Mouse (Mus musculus): ENCODE results near the gene Pirb. TPM values are rescaled to one million over a fixed set of nuclear protein-coding genes. Genes with fewer than 3 reads are reported as not detected.

The Pirb gene
- total and polyA plus RNA-seq, 2 experiments = 2.4 to 5.1 TPM

DNA sequence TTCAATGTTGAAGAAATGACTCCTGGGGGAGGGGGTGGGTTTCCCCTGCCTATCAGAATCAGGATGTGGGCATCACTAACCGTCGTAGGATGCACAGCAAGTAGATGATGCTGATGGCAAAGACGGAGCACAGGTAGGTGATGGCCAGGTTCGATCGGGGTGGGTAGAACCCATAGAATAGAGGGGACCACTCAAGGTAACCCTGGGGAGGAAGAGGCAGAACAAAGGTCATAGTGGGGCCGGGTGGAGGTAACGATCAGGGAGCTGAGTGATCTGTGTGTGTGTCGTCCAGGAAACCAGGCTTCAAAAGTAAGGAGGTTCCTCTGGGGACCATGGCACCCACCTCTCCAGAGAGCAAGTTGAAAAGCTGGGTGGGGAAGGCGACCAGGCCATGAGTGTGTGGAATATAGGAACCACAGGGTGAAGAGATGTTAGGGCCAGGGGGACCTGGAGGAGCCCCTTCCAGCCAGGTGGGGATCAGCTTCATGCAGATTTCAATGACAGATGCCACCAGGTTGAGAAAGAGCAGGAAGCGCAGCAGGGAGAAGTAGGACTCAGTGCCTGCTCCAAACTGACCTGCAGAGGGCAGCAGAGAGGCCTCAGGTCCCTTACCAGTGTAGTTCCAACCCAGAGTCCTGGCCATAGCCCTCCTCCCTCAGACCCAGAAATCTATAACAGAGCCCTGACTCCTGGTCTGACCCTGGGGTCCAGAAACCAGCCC lies 45.5 kb downstream of the Pirb start:
- H3K9ac ChIP-seq (ENCODE audit: low read depth, low read length) = no peak overlapping the region
- 70% methylated on average over 10 of the region's 10 CpGs for WGBS
- DNase-seq (ENCODE audit: extremely low read depth, low read depth, low spot score) = peak; percentile 42
- H3K79me2 ChIP-seq (ENCODE audit: control insufficient read depth, insufficient read depth, low read length) = no peaks in the 10 kb centered on the region
- H3K36me3 ChIP-seq (ENCODE audit: control insufficient read depth, insufficient read depth, low read length) = no peaks in the 10 kb centered on the region
- no peak overlapping the region for H3K4me3 ChIP-seq (ENCODE audit: insufficient read depth, low read depth, low read length)
- no peaks in the 10 kb centered on the region for H3K4me1 ChIP-seq (ENCODE audit: control insufficient read depth, insufficient read depth, low read length)
- TF ChIP-seq POLR2A (IDR thresholded peaks at IDR 0.05; ENCODE audit: extremely low read depth, insufficient read depth, low read length) (no peak), CTCF (IDR thresholded peaks at IDR 0.05; ENCODE audit: low read depth, low read length) (peak; percentile 98)
- no peaks in the 10 kb centered on the region for H3K27me3 ChIP-seq (ENCODE audit: control insufficient read depth, insufficient read depth, low read length)
- H3K27ac ChIP-seq (replicated peaks; ENCODE audit: insufficient read depth, low read depth, low read length) = no peak overlapping the region

DNA sequence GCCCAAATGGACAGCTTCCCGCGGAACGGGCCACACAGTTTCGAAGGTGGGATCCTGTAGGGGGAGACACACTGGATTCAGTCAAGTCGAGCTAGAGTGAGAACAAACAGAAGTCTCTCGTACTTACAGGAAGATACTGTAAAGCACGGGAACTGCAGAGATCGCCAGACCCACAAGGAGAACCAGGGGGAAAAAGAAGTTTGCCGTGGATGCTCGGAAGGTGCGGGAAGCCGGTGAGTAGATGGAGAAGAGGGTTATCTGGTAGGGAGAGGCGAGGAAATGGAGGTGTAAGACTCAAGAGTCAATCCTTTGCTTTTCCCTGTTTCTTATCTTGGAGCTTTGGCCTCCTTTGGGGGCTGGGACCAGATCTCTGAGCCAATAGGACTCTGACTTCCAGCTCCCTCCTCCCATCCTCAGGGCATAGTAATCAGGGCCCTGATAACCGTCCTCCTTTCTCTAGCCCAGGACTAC lies 53.2 kb downstream of the Pirb start:
- DNase-seq (ENCODE audit: extremely low read depth, low read depth, low spot score) = no peak
- no peak overlapping the region for H3K9ac ChIP-seq (ENCODE audit: low read depth, low read length)
- H3K4me3 ChIP-seq (ENCODE audit: insufficient read depth, low read depth, low read length) = no peak overlapping the region
- no peaks in the 10 kb centered on the region for H3K27me3 ChIP-seq (ENCODE audit: control insufficient read depth, insufficient read depth, low read length)
- peaks cover 15% of the 10 kb centered on the region for H3K36me3 ChIP-seq (ENCODE audit: control insufficient read depth, insufficient read depth, low read length)
- no peak overlapping the region for H3K27ac ChIP-seq (replicated peaks; ENCODE audit: insufficient read depth, low read depth, low read length)
- peaks cover 9% of the 10 kb centered on the region for H3K4me1 ChIP-seq (ENCODE audit: control insufficient read depth, insufficient read depth, low read length)
- TF ChIP-seq CTCF (IDR thresholded peaks at IDR 0.05; ENCODE audit: low read depth, low read length) (no peak), POLR2A (IDR thresholded peaks at IDR 0.05; ENCODE audit: extremely low read depth, insufficient read depth, low read length) (no peak)
- peaks cover 3% of the 10 kb centered on the region; the same call in 1 of the 2 replicates for H3K79me2 ChIP-seq (ENCODE audit: control insufficient read depth, insufficient read depth, low read length)
- WGBS = 70% methylated on average over 14 of the region's 14 CpGs

DNA sequence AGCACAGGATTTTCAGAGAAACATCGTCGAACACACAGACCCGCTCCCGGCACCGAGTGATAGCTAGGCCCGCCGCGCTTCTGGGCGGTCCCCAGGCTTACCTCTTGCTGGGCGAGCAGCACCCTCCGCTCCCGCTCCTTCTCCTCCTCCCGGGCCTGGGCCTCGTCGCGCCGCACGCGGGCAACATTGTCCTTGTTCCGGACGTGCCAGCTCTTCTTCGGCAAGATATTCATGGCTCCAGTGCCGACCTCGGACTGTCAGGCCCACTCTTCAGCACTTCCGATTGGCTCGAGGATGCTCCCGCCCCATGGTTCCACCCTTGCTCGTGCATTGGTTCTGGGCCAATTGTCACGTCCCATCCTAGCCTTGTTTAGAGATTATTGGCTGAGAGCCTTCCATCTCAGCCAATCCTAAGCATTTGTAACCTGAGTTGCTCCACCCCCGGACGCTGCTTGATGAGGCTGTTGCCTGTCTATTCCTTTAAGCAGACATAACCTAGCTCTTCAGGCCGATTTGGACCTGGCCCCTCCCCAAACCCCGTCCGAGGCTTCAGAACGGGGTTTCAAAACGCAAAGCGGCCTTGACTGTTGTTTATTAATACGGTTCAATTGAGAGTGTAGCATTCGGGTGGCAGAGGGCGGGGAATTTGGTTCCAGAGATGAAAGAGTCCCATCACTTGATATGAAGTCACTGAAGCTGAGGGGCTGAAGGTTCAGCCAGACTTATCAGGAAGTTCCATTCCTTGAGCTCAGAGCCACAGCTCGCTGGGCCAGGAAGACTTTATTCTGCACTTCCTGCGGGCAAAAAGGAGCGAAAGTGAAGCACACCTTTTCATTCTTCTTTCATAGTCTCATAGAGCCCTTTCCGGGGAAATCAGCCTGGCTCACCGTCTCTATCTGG lies 54.7 kb downstream of the Pirb start, which contains the start of gene Leng1:
TSS of gene Leng1 (minus strand) at position 626 of the 900 bp plus-strand sequence.
- no peaks in the 10 kb centered on the region for H3K27me3 ChIP-seq (ENCODE audit: control insufficient read depth, insufficient read depth, low read length)
- H3K4me1 ChIP-seq (ENCODE audit: control insufficient read depth, insufficient read depth, low read length) = peaks cover 9% of the 10 kb centered on the region
- peak within 1 kb of the TSS; percentile 81 for H3K27ac ChIP-seq (replicated peaks; ENCODE audit: insufficient read depth, low read depth, low read length)
- peak within 1 kb of the TSS; percentile 77 for H3K4me3 ChIP-seq (ENCODE audit: insufficient read depth, low read depth, low read length)
- H3K9ac ChIP-seq (ENCODE audit: low read depth, low read length) = peak within 1 kb of the TSS; percentile 83
- peaks cover 3% of the 10 kb centered on the region; the same call in 1 of the 2 replicates for H3K79me2 ChIP-seq (ENCODE audit: control insufficient read depth, insufficient read depth, low read length)
- H3K36me3 ChIP-seq (ENCODE audit: control insufficient read depth, insufficient read depth, low read length) = peaks cover 22% of the 10 kb centered on the region
- TF ChIP-seq CTCF (IDR thresholded peaks at IDR 0.05; ENCODE audit: low read depth, low read length) = no peak
- TF ChIP-seq POLR2A (IDR thresholded peaks at IDR 0.05; ENCODE audit: extremely low read depth, insufficient read depth, low read length) = peak; percentile 97
- WGBS = 4% methylated on average over 45 of the region's 45 CpGs
- peak; percentile 98 for DNase-seq (ENCODE audit: extremely low read depth, low read depth, low spot score)

DNA sequence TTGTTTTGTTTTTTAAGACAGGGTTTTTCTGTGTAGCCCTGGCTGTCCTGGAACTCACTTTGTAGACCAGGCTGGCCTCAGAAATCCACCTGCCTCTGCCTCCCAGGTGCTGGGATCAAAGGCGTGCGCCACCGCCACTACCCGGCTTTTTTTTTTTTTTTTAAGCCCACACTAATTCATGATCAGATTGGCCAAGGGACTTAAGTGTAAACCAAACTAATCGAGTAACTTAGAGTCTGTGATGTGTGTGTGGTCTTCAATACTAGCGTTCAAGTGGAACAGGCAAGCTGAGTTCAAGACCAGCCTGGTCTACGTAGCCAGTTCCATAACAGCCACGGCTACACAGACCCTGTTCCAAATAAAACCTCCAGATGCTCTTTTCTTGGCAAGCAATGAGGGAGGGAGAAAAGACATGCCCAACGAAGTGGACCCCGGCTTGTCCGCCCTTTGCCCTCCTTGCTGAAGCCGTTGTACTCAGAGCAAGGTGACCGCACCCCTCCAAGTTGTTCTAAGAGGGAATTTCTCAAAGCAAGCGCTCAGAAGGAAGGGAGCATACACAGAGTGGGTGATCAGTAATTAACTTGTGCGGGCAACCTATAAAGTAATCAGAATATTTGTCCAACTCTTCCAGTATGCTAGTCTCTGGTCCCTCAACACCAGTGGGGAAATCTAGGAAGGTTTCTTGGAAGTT lies 55.5 kb downstream of the Pirb start:
- TF ChIP-seq POLR2A (IDR thresholded peaks at IDR 0.05; ENCODE audit: extremely low read depth, insufficient read depth, low read length) (no peak), CTCF (IDR thresholded peaks at IDR 0.05; ENCODE audit: low read depth, low read length) (no peak)
- Histone ChIP-seq H3K36me3 (ENCODE audit: control insufficient read depth, insufficient read depth, low read length) (peaks cover 29% of the 10 kb centered on the region), H3K27me3 (ENCODE audit: control insufficient read depth, insufficient read depth, low read length) (no peaks in the 10 kb centered on the region), H3K27ac (replicated peaks; ENCODE audit: insufficient read depth, low read depth, low read length) (peak overlapping the region; percentile 81), H3K9ac (ENCODE audit: low read depth, low read length) (peak overlapping the region; percentile 83), H3K4me1 (ENCODE audit: control insufficient read depth, insufficient read depth, low read length) (peaks cover 9% of the 10 kb centered on the region), H3K79me2 (ENCODE audit: control insufficient read depth, insufficient read depth, low read length) (peaks cover 3% of the 10 kb centered on the region; the same call in 1 of the 2 replicates), H3K4me3 (ENCODE audit: insufficient read depth, low read depth, low read length) (peak overlapping the region; percentile 77)
- WGBS = 14% methylated on average over 15 of the region's 15 CpGs
- DNase-seq (ENCODE audit: extremely low read depth, low read depth, low spot score) = peak; percentile 53

Other genes starting within 250 kb of the Pirb start
- gene Tarm1, start 217.8 kb downstream of the Pirb start, total RNA-seq (2014; rRNA removed) = not detected in 2 replicates
- not detected in 2 replicates for gene Tarm1, start 217.8 kb downstream of the Pirb start, polyA plus RNA-seq (2012; rRNA removed)
- gene Oscar, start 104.2 kb downstream of the Pirb start, total RNA-seq (2014; rRNA removed) = not detected in 2 replicates
- gene Oscar, start 104.2 kb downstream of the Pirb start, polyA plus RNA-seq (2012; rRNA removed) = 0.05 TPM in 1 of 2 replicates, not detected in the other
- gene Ndufa3, start 103.0 kb downstream of the Pirb start, total RNA-seq (2014; rRNA removed) = 81.8 and 106 TPM in 2 replicates
- 380 and 395 TPM in 2 replicates for gene Ndufa3, start 103.0 kb downstream of the Pirb start, polyA plus RNA-seq (2012; rRNA removed)
- 4.3 and 4.8 TPM in 2 replicates for gene Tfpt, start 90.5 kb downstream of the Pirb start, total RNA-seq (2014; rRNA removed)
- 5.2 and 5.7 TPM in 2 replicates for gene Tfpt, start 90.5 kb downstream of the Pirb start, polyA plus RNA-seq (2012; rRNA removed)
- gene Prpf31, start 90.4 kb downstream of the Pirb start, total RNA-seq (2014; rRNA removed) = 7.9 and 9.3 TPM in 2 replicates
- 9.5 and 13.0 TPM in 2 replicates for gene Prpf31, start 90.4 kb downstream of the Pirb start, polyA plus RNA-seq (2012; rRNA removed)
- gene Cnot3, start 75.1 kb downstream of the Pirb start, total RNA-seq (2014; rRNA removed) = 4.2 and 6.4 TPM in 2 replicates
- 22.3 and 29.3 TPM in 2 replicates for gene Cnot3, start 75.1 kb downstream of the Pirb start, polyA plus RNA-seq (2012; rRNA removed)
- gene Leng1, start 54.6 kb downstream of the Pirb start, total RNA-seq (2014; rRNA removed) = 4.0 and 5.3 TPM in 2 replicates
- 3.1 and 3.6 TPM in 2 replicates for gene Leng1, start 54.6 kb downstream of the Pirb start, polyA plus RNA-seq (2012; rRNA removed)
- gene Tmc4, start 42.8 kb downstream of the Pirb start, total RNA-seq (2014; rRNA removed) = 1.8 and 2.6 TPM in 2 replicates
- 3.9 and 8.2 TPM in 2 replicates for gene Tmc4, start 42.8 kb downstream of the Pirb start, polyA plus RNA-seq (2012; rRNA removed)
- 33.7 and 37.3 TPM in 2 replicates for gene Tsen34, start 27.5 kb downstream of the Pirb start, total RNA-seq (2014; rRNA removed)
- 52.7 and 53.6 TPM in 2 replicates for gene Tsen34, start 27.5 kb downstream of the Pirb start, polyA plus RNA-seq (2012; rRNA removed)
- gene Mboat7, start 26.9 kb downstream of the Pirb start, total RNA-seq (2014; rRNA removed) = 15.9 and 21.5 TPM in 2 replicates
- 49.3 and 58.3 TPM in 2 replicates for gene Mboat7, start 26.9 kb downstream of the Pirb start, polyA plus RNA-seq (2012; rRNA removed)
- gene Rps9, start 16.4 kb downstream of the Pirb start, total RNA-seq (2014; rRNA removed) = 1,244 TPM in 2 replicates
- 433 and 505 TPM in 2 replicates for gene Rps9, start 16.4 kb downstream of the Pirb start, polyA plus RNA-seq (2012; rRNA removed)
- gene Gm15448, start 105.3 kb upstream of the Pirb start, total RNA-seq (2014; rRNA removed) = 0.18 and 0.27 TPM in 2 replicates
- gene Gm15448, start 105.3 kb upstream of the Pirb start, polyA plus RNA-seq (2012; rRNA removed) = 0.04 and 0.16 TPM in 2 replicates
- gene Pira2, start 124.7 kb upstream of the Pirb start, total RNA-seq (2014; rRNA removed) = 2.7 and 4.0 TPM in 2 replicates
- gene Pira2, start 124.7 kb upstream of the Pirb start, polyA plus RNA-seq (2012; rRNA removed) = 0.50 and 1.3 TPM in 2 replicates
- gene Gm14548, start 177.7 kb upstream of the Pirb start, total RNA-seq (2014; rRNA removed) = 0.09 and 0.13 TPM in 2 replicates
- gene Gm14548, start 177.7 kb upstream of the Pirb start, polyA plus RNA-seq (2012; rRNA removed) = 0.07 TPM in 1 of 2 replicates, not detected in the other
- 0.09 TPM in 1 of 2 replicates, not detected in the other for gene Lilra6, start 195.1 kb upstream of the Pirb start, total RNA-seq (2014; rRNA removed)
- 0.20 TPM in 1 of 2 replicates, not detected in the other for gene Lilra6, start 195.1 kb upstream of the Pirb start, polyA plus RNA-seq (2012; rRNA removed)